Mouse (Mus musculus): ENCODE results near the gene Erc2.

GRCm38 (mm10) chr14:27662251-27662650, 40.0 kb downstream of the Erc2 start:
- no peak for TF ChIP-seq CTCF (IDR thresholded peaks at IDR 0.05; ENCODE audit: control insufficient read depth, insufficient read depth, insufficient read length)
- no peak for TF ChIP-seq MYOG (IDR thresholded peaks at IDR 0.05; ENCODE audit: control insufficient read depth, extremely low read depth, insufficient read length)
- no peak for TF ChIP-seq USF1 (IDR thresholded peaks at IDR 0.05; ENCODE audit: low read depth)
